Mouse (Mus musculus) layer of hippocampus, postnatal 25 days (tissue): Measurements from ENCODE around the gene Crybg3. TPM values are rescaled to one million over a fixed set of nuclear protein-coding genes. Genes with fewer than 3 reads are reported as not detected.

Experiments
- DNase-seq, 2 experiments: peaks; one replicate each; pipeline ENCODE4 v3.0.0; 2022; ENCODE audit warnings: mixed read lengths in 2 of 2, low spot score in 1 of 2; ENCODE audit errors: extremely low spot score in 1 of 2
- total RNA-seq, 2 experiments: library from RNA; stranded (reverse); gene quantifications; 2 replicates each; pipeline ENCODE4 v1.2.3; 2021

Gene Crybg3
- total RNA-seq, 2 experiments from 2014 or later: 3.7 to 4.1 TPM

- no peak for DNase-seq
Measured at GRCm38 (mm10) chr16:59585706-59586244, 15.0 kb downstream of the Crybg3 start.

- no peak for DNase-seq
Measured at GRCm38 (mm10) chr16:59583515-59583914, 17.3 kb downstream of the Crybg3 start.

- DNase-seq: no peak
Measured at GRCm38 (mm10) chr16:59579237-59579636, 21.5 kb downstream of the Crybg3 start.

GRCm38 (mm10) chr16:59573961-59574360 lies 26.8 kb downstream of the Crybg3 start:
- no peak for DNase-seq

- no peak for DNase-seq
Measured at GRCm38 (mm10) chr16:59572685-59573084, 28.1 kb downstream of the Crybg3 start.

- no peak for DNase-seq
Measured at GRCm38 (mm10) chr16:59570807-59571206, 30.0 kb downstream of the Crybg3 start.

- DNase-seq: no peak
Measured at GRCm38 (mm10) chr16:59569837-59570236, 30.9 kb downstream of the Crybg3 start.

- DNase-seq: no peak
Measured at GRCm38 (mm10) chr16:59567721-59568381, 32.9 kb downstream of the Crybg3 start.

- no peak for DNase-seq
Measured at GRCm38 (mm10) chr16:59566437-59566836, 34.3 kb downstream of the Crybg3 start.

- DNase-seq: no peak
Measured at GRCm38 (mm10) chr16:59565631-59566030, 35.1 kb downstream of the Crybg3 start.

GRCm38 (mm10) chr16:59564025-59564424 lies 36.8 kb downstream of the Crybg3 start:
- no peak for DNase-seq

GRCm38 (mm10) chr16:59559300-59560200 lies 41.2 kb downstream of the Crybg3 start:
- no peak for DNase-seq

GRCm38 (mm10) chr16:59558916-59559299 lies 41.9 kb downstream of the Crybg3 start:
- DNase-seq: no peak

GRCm38 (mm10) chr16:59553490-59554161 lies 47.2 kb downstream of the Crybg3 start:
- DNase-seq: no peak

- no peak for DNase-seq
Measured at GRCm38 (mm10) chr16:59551507-59551906, 49.3 kb downstream of the Crybg3 start.

GRCm38 (mm10) chr16:59549631-59550030 lies 51.1 kb downstream of the Crybg3 start:
- no peak for DNase-seq

- no peak for DNase-seq
Measured at GRCm38 (mm10) chr16:59548582-59548947, 52.2 kb downstream of the Crybg3 start.

GRCm38 (mm10) chr16:59547887-59548581 lies 52.7 kb downstream of the Crybg3 start:
- peak in 1 of 2 experiments; percentile 49 for DNase-seq

- no peak for DNase-seq
Measured at GRCm38 (mm10) chr16:59547466-59547865, 53.3 kb downstream of the Crybg3 start.

GRCm38 (mm10) chr16:59545360-59545759 lies 55.4 kb downstream of the Crybg3 start:
- no peak for DNase-seq
